Mouse (Mus musculus) forebrain, embryonic 14.5 days (tissue): ENCODE measurements at regions not wholly inside any gene's neighbourhood (a gene's known extent, or its start where the extent isn't known, plus 50 kb on each side); places are given as distances from the start of the nearest gene placed in this dataset.

ENCODE experiments used
- ATAC-seq: fragments of 200-750 bp; cut with Nextera tagmentation; 2 replicates; pipeline ENCODE4 v1.8.0; 2017; ENCODE audit warnings: mild to moderate bottlenecking, moderate library complexity
- DNase-seq: peaks from one replicate; pipeline ENCODE4 v3.0.0-alpha.2; 2015; ENCODE audit warnings: low spot score
- H3K27ac ChIP-seq: fragments of 300-500 bp; sonication (generic); 2 replicates; pipeline ENCODE4 v1.5.1; 2014; ENCODE audit warnings: low read depth, mild to moderate bottlenecking, control low read depth, low read length, moderate library complexity
- H3K27me3 ChIP-seq: fragments of 300-500 bp; sonication (generic); replicated peaks from 2 replicates; pipeline ENCODE4 v1.6.1; 2014; ENCODE audit warnings: low read length, control low read depth, mixed read lengths; ENCODE audit not compliant: control insufficient read depth, insufficient read depth
- H3K36me3 ChIP-seq: fragments of 300-500 bp; sonication (generic); 2 replicates; pipeline ENCODE4 v1.6.1; 2014; ENCODE audit warnings: low read length, control low read depth; ENCODE audit not compliant: control insufficient read depth, insufficient read depth
- H3K4me1 ChIP-seq: fragments of 300-500 bp; sonication (generic); 2 replicates; pipeline ENCODE4 v1.6.1; 2014; ENCODE audit warnings: antibody characterized with exemption, low read length, control low read depth; ENCODE audit not compliant: control insufficient read depth, insufficient read depth
- H3K4me2 ChIP-seq: fragments of 300-500 bp; sonication (generic); 2 replicates; pipeline ENCODE4 v1.6.1; 2014; ENCODE audit warnings: mild to moderate bottlenecking, control low read depth, low read length
- H3K4me3 ChIP-seq: fragments of 300-500 bp; sonication (generic); 2 replicates; pipeline ENCODE4 v1.5.1; 2014; ENCODE audit warnings: low read depth, low read length, control low read depth
- H3K9ac ChIP-seq: fragments of 300-500 bp; sonication (generic); 2 replicates; pipeline ENCODE4 v1.6.1; 2014; ENCODE audit warnings: mild to moderate bottlenecking, low read length, control low read depth, moderate library complexity
- H3K9me3 ChIP-seq: fragments of 300-500 bp; sonication (generic); replicated peaks from 2 replicates; pipeline ENCODE4 v1.6.1; 2016; ENCODE audit warnings: low read length, control low read depth, mixed read lengths; ENCODE audit not compliant: control insufficient read depth
- WGBS: fragments of 180-500 bp; shearing (Covaris S2); extraction: QIAGEN DNeasy Blood & Tissue Kit; methylation state at CpG from one replicate; pipeline ENCODE4 v1.1.7; 2014; 5-methylcytosine and 5-hydroxymethylcytosine counted together

- H3K27ac ChIP-seq = no peak overlapping the region
- ATAC-seq = no peak
- WGBS = 87% methylated on average over 5 of the region's 5 CpGs
These were observed 77.4 kb upstream of the Commd8 start for GRCm38 (mm10) chr5:72245382-72245781.

GRCm38 (mm10) chr5:72244134-72244533, 76.1 kb upstream of the Commd8 start:
- H3K4me1 ChIP-seq = no peaks in the 10 kb centered on the region
- WGBS = 60% methylated on average over 3 of the region's 3 CpGs
- ATAC-seq (peak; percentile 71; the same call in 1 of the 2 replicates), DNase-seq (peak; percentile 79)
- H3K4me2 ChIP-seq = no peak overlapping the region
- H3K9ac ChIP-seq = no peak overlapping the region
- no peaks in the 10 kb centered on the region for H3K9me3 ChIP-seq
- H3K27ac ChIP-seq = no peak overlapping the region
- no peak overlapping the region for H3K4me3 ChIP-seq
- no peaks in the 10 kb centered on the region for H3K36me3 ChIP-seq
- H3K27me3 ChIP-seq = no peaks in the 10 kb centered on the region

More at GRCm38 (mm10) chr5:72245382-72245781, 77.4 kb upstream of the Commd8 start:
- no peaks in the 10 kb centered on the region for H3K27me3 ChIP-seq
- H3K36me3 ChIP-seq = no peaks in the 10 kb centered on the region
- no peak overlapping the region for H3K9ac ChIP-seq
- H3K9me3 ChIP-seq = no peaks in the 10 kb centered on the region
- H3K4me2 ChIP-seq = no peak overlapping the region
- H3K4me1 ChIP-seq = no peaks in the 10 kb centered on the region
- DNase-seq = no peak
- no peak overlapping the region for H3K4me3 ChIP-seq

- no peaks in the 10 kb centered on the region for H3K36me3 ChIP-seq
- H3K9me3 ChIP-seq = no peaks in the 10 kb centered on the region
- peak; percentile 28 for DNase-seq
- ATAC-seq = no peak
- H3K4me3 ChIP-seq = no peak overlapping the region
- no peaks in the 10 kb centered on the region for H3K27me3 ChIP-seq
- H3K4me2 ChIP-seq = no peak overlapping the region
- H3K4me1 ChIP-seq = no peaks in the 10 kb centered on the region
- WGBS = 63% methylated on average over 3 of the region's 3 CpGs
- no peak overlapping the region for H3K9ac ChIP-seq
- no peak overlapping the region for H3K27ac ChIP-seq
These were observed 75.0 kb upstream of the Commd8 start for GRCm38 (mm10) chr5:72242981-72243380.

- H3K4me3 ChIP-seq = no peak overlapping the region
- H3K9ac ChIP-seq = no peak overlapping the region
- no peaks in the 10 kb centered on the region for H3K9me3 ChIP-seq
- no peaks in the 10 kb centered on the region for H3K36me3 ChIP-seq
- no peaks in the 10 kb centered on the region for H3K4me1 ChIP-seq
- no peaks in the 10 kb centered on the region for H3K27me3 ChIP-seq
- DNase-seq = no peak
- no peak overlapping the region for H3K27ac ChIP-seq
- no peak overlapping the region for H3K4me2 ChIP-seq
- no peak for ATAC-seq
- WGBS = 91% methylated on average over 3 of the region's 3 CpGs
These were observed 73.5 kb upstream of the Commd8 start for GRCm38 (mm10) chr5:72241451-72241850.

- Histone ChIP-seq H3K4me2 (no peak overlapping the region), H3K27me3 (no peaks in the 10 kb centered on the region), H3K36me3 (no peaks in the 10 kb centered on the region), H3K27ac (no peak overlapping the region), H3K4me1 (no peaks in the 10 kb centered on the region), H3K9me3 (no peaks in the 10 kb centered on the region), H3K4me3 (no peak overlapping the region), H3K9ac (no peak overlapping the region)
- 92% methylated on average over 7 of the region's 7 CpGs for WGBS
- ATAC-seq (no peak), DNase-seq (no peak)
These were observed 72.3 kb upstream of the Commd8 start for GRCm38 (mm10) chr5:72240271-72240670.

GRCm38 (mm10) chr5:72227002-72227401, 59.0 kb upstream of the Commd8 start:
- no peaks in the 10 kb centered on the region for H3K4me1 ChIP-seq
- H3K4me3 ChIP-seq = no peak overlapping the region
- H3K9ac ChIP-seq = no peak overlapping the region
- no peak for DNase-seq
- H3K9me3 ChIP-seq = no peaks in the 10 kb centered on the region
- no peak for ATAC-seq
- no peak overlapping the region for H3K4me2 ChIP-seq
- H3K27ac ChIP-seq = no peak overlapping the region
- 88% methylated on average over 5 of the region's 5 CpGs for whole genome bisulfite sequencing
- no peaks in the 10 kb centered on the region for H3K36me3 ChIP-seq
- no peaks in the 10 kb centered on the region for H3K27me3 ChIP-seq

GRCm38 (mm10) chr5:72225576-72226298, 57.7 kb upstream of the Commd8 start:
- no peaks in the 10 kb centered on the region for H3K9me3 ChIP-seq
- no peak for ATAC-seq
- no peak overlapping the region for H3K9ac ChIP-seq
- H3K27me3 ChIP-seq = no peaks in the 10 kb centered on the region
- no peaks in the 10 kb centered on the region for H3K4me1 ChIP-seq
- H3K4me2 ChIP-seq = no peak overlapping the region
- DNase-seq = no peak
- H3K36me3 ChIP-seq = no peaks in the 10 kb centered on the region
- H3K4me3 ChIP-seq = no peak overlapping the region
- H3K27ac ChIP-seq = no peak overlapping the region
- WGBS = 73% methylated on average over 13 of the region's 13 CpGs

- Histone ChIP-seq H3K27ac (no peak overlapping the region), H3K9ac (no peak overlapping the region), H3K4me2 (no peak overlapping the region), H3K4me1 (no peaks in the 10 kb centered on the region), H3K4me3 (no peak overlapping the region), H3K36me3 (no peaks in the 10 kb centered on the region), H3K9me3 (no peaks in the 10 kb centered on the region), H3K27me3 (no peaks in the 10 kb centered on the region)
- DNase-seq (no peak), ATAC-seq (no peak)
- WGBS = 73% methylated on average over 7 of the region's 7 CpGs
These were observed 57.1 kb upstream of the Commd8 start for GRCm38 (mm10) chr5:72225056-72225455.

GRCm38 (mm10) chr5:72224551-72224966, 56.6 kb upstream of the Commd8 start:
- no peak overlapping the region for H3K27ac ChIP-seq
- H3K4me2 ChIP-seq = no peak overlapping the region
- ATAC-seq (no peak), DNase-seq (no peak)
- H3K9ac ChIP-seq = no peak overlapping the region
- no peaks in the 10 kb centered on the region for H3K36me3 ChIP-seq
- no peaks in the 10 kb centered on the region for H3K9me3 ChIP-seq
- H3K4me3 ChIP-seq = no peak overlapping the region
- no peaks in the 10 kb centered on the region for H3K27me3 ChIP-seq
- 62% methylated on average over 6 of the region's 6 CpGs for WGBS
- H3K4me1 ChIP-seq = no peaks in the 10 kb centered on the region
